Mouse (Mus musculus): Measurements from ENCODE around the gene Kif18b.

- TF ChIP-seq CTCF (IDR thresholded peaks at IDR 0.05; ENCODE audit: low read depth, low read length) (no peak), POLR2A (IDR thresholded peaks at IDR 0.05; ENCODE audit: insufficient read depth, low read length) (no peak)
Measured at GRCm38 (mm10) chr11:102895779-102896178, 29.1 kb downstream of the Kif18b start.
